Mouse (Mus musculus) embryo, embryonic 10 days (tissue): ENCODE measurements around the gene Clk2.
"Not testable (repeated sequence)": the region's sequence is repeated elsewhere in the genome, so short reads cannot be mapped to it uniquely, and the experiment has no call there.

Experiments
- DNase-seq: peaks from one replicate; pipeline ENCODE4 v3.0.0-alpha.2; 2015; ENCODE audit warnings: low spot score

Gene Clk2

GRCm38 (mm10) chr3:89159616-89160344 lies 4.8 kb upstream of the Clk2 start, which contains the start of gene Hcn3:
Gene Hcn3 (minus strand): TSS chr3:89160196.
- DNase-seq = peak; percentile 85

- DNase-seq = not testable (repeated sequence)
Measured at GRCm38 (mm10) chr3:89161207-89161606, 3.4 kb upstream of the Clk2 start.

GRCm38 (mm10) chr3:89161786-89162185 lies 2.8 kb upstream of the Clk2 start:
- no peak for DNase-seq

- DNase-seq = no peak
Measured at GRCm38 (mm10) chr3:89163123-89163522, 1.5 kb upstream of the Clk2 start.

GRCm38 (mm10) chr3:89163643-89164245 lies 851 bp upstream of the Clk2 start:
- DNase-seq = no peak

- peak; percentile 44 for DNase-seq
Measured at GRCm38 (mm10) chr3:89165268-89165870, 774 bp downstream of the Clk2 start.

- DNase-seq = no peak
Measured at GRCm38 (mm10) chr3:89166945-89167344, 2.4 kb downstream of the Clk2 start.

- no peak for DNase-seq
Measured at GRCm38 (mm10) chr3:89174844-89175243, 10.2 kb downstream of the Clk2 start.

GRCm38 (mm10) chr3:89175544-89175943 lies 10.9 kb downstream of the Clk2 start:
- no peak for DNase-seq

- DNase-seq = no peak
Measured at GRCm38 (mm10) chr3:89176421-89176820, 11.8 kb downstream of the Clk2 start.

- DNase-seq = peak; percentile 95
Measured at GRCm38 (mm10) chr3:89177242-89178106, 12.9 kb downstream of the Clk2 start, which contains the start of gene Scamp3. Gene Scamp3 (plus strand): TSS chr3:89177473.

GRCm38 (mm10) chr3:89178107-89178385 lies 13.5 kb downstream of the Clk2 start:
- DNase-seq = no peak

- no peak for DNase-seq
Measured at GRCm38 (mm10) chr3:89179056-89179455, 14.5 kb downstream of the Clk2 start.

GRCm38 (mm10) chr3:89181749-89182500 lies 17.3 kb downstream of the Clk2 start:
- no peak for DNase-seq

GRCm38 (mm10) chr3:89182531-89183057 lies 18.0 kb downstream of the Clk2 start:
- DNase-seq = no peak

GRCm38 (mm10) chr3:89183058-89183958 lies 18.7 kb downstream of the Clk2 start, which contains the start of gene Fam189b:
Gene Fam189b (plus strand): TSS chr3:89183143.
- DNase-seq = peak; percentile 93

GRCm38 (mm10) chr3:89183959-89184315 lies 19.3 kb downstream of the Clk2 start:
- no peak for DNase-seq

- DNase-seq = no peak
Measured at GRCm38 (mm10) chr3:89187197-89187596, 22.6 kb downstream of the Clk2 start.

- DNase-seq = no peak
Measured at GRCm38 (mm10) chr3:89187690-89188477, 23.3 kb downstream of the Clk2 start.

GRCm38 (mm10) chr3:89188478-89188875 lies 23.9 kb downstream of the Clk2 start:
- DNase-seq = no peak
